Mouse (Mus musculus): ENCODE data around the gene Nkx1-1. TPM values are rescaled to one million over a fixed set of nuclear protein-coding genes. Genes with fewer than 3 reads are reported as not detected.
A peak's percentile ranks its signal among the peaks of the same experiment; 100 is the strongest.

The Nkx1-1 gene
- polyA plus RNA-seq, 1 experiment from 2014 or later, result 0.17 TPM

GRCm38 (mm10) chr5:33455737-33456136 lies 22.0 kb upstream of the Nkx1-1 start:
- Histone ChIP-seq H3K27ac (replicated peaks; ENCODE audit: low read depth, low read length) (no peak overlapping the region), H3K27me3 (ENCODE audit: control insufficient read depth, insufficient read depth, low read length) (no peaks in the 10 kb centered on the region), H3K4me1 (ENCODE audit: control insufficient read depth, insufficient read depth, low read length) (no peaks in the 10 kb centered on the region), H3K9me3 (replicated peaks; ENCODE audit: control insufficient read depth, low read length) (no peaks in the 10 kb centered on the region), H3K9ac (replicated peaks; ENCODE audit: low read length) (no peak overlapping the region), H3K36me3 (replicated peaks; ENCODE audit: control insufficient read depth, insufficient read depth, low read depth, low read length) (no peaks in the 10 kb centered on the region), H3K4me2 (ENCODE audit: low read depth, low read length) (no peak overlapping the region), H3K4me3 (ENCODE audit: low read depth, low read length) (no peak overlapping the region)
- no peak for DNase-seq (ENCODE audit: low spot score)
- no peak for ATAC-seq (replicated peaks; ENCODE audit: insufficient number of reproducible peaks, low FRiP score, low TSS enrichment, low read depth)
- 55% methylated on average over 8 of the region's 8 CpGs for WGBS

DNA sequence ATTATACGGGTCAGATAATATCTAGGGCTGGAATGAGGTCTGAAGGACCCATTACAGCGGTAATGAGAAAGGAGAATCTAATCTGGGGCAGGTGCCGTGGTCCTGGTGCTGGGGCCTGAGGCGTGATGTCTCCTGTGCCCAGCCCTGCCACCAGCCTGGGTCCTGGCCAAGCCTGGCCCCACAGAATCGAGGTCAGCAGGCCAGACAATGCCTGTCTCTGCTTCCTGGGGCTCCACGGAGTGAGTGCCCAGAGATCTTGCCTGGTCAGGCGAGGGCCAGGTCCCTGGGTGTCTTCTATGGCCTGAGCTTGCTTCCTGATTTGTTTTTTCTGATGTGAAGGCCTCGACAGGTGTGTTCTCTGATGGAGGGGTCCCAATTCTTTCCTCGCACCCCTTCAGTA lies 10.0 kb upstream of the Nkx1-1 start:
- Histone ChIP-seq H3K4me2 (ENCODE audit: low read depth, low read length) (no peak overlapping the region), H3K27ac (replicated peaks; ENCODE audit: low read depth, low read length) (no peak overlapping the region), H3K9me3 (replicated peaks; ENCODE audit: control insufficient read depth, low read length) (no peaks in the 10 kb centered on the region), H3K36me3 (replicated peaks; ENCODE audit: control insufficient read depth, insufficient read depth, low read depth, low read length) (no peaks in the 10 kb centered on the region), H3K27me3 (ENCODE audit: control insufficient read depth, insufficient read depth, low read length) (peaks cover 22% of the 10 kb centered on the region), H3K4me1 (ENCODE audit: control insufficient read depth, insufficient read depth, low read length) (peaks cover 4% of the 10 kb centered on the region), H3K9ac (replicated peaks; ENCODE audit: low read length) (no peak overlapping the region), H3K4me3 (ENCODE audit: low read depth, low read length) (no peak overlapping the region)
- ATAC-seq (replicated peaks; ENCODE audit: insufficient number of reproducible peaks, low FRiP score, low TSS enrichment, low read depth), result no peak
- whole genome bisulfite sequencing, result 48% methylated on average over 9 of the region's 9 CpGs
- no peak for DNase-seq (ENCODE audit: low spot score)

GRCm38 (mm10) chr5:33442927-33443710 lies 9.3 kb upstream of the Nkx1-1 start:
- Histone ChIP-seq H3K4me3 (ENCODE audit: low read depth, low read length) (peak overlapping the region; percentile 14; the same call in 1 of the 2 replicates), H3K36me3 (replicated peaks; ENCODE audit: control insufficient read depth, insufficient read depth, low read depth, low read length) (no peaks in the 10 kb centered on the region), H3K9me3 (replicated peaks; ENCODE audit: control insufficient read depth, low read length) (no peaks in the 10 kb centered on the region), H3K27ac (replicated peaks; ENCODE audit: low read depth, low read length) (no peak overlapping the region), H3K27me3 (ENCODE audit: control insufficient read depth, insufficient read depth, low read length) (peaks cover 22% of the 10 kb centered on the region), H3K4me2 (ENCODE audit: low read depth, low read length) (peak overlapping the region; percentile 50), H3K4me1 (ENCODE audit: control insufficient read depth, insufficient read depth, low read length) (peaks cover 4% of the 10 kb centered on the region), H3K9ac (replicated peaks; ENCODE audit: low read length) (no peak overlapping the region; the same call in none of the 2 replicates)
- DNase-seq (ENCODE audit: low spot score) (peak; percentile 71), ATAC-seq (replicated peaks; ENCODE audit: insufficient number of reproducible peaks, low FRiP score, low TSS enrichment, low read depth) (0 out of 2 replicates have a peak, but pooled peaks have one; percentile 16)
- WGBS, result 6% methylated on average over 56 of the region's 56 CpGs

DNA sequence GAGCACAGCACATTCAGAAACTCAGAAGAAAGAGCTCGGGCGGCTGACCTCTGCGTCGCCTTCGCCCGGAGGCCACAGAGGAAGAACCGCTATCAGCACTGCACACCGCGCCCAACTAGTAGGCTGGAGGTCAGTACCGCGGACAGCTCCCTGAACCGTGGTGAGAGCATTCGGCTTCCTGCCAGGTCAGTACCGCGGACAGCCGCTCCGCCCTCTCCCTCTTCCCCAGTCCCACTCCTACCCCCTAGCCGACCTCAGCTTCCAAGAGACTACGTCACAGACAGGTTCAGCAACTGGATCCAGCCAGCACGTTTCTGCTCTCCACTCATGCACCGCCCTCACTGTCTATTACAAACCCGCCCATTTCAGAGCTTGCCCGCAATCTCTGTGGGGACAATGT lies 4.4 kb upstream of the Nkx1-1 start:
- no peak overlapping the region for H3K4me3 ChIP-seq (ENCODE audit: low read depth, low read length)
- H3K27ac ChIP-seq (replicated peaks; ENCODE audit: low read depth, low read length), result no peak overlapping the region
- WGBS, result 3% methylated on average over 23 of the region's 23 CpGs
- no peak overlapping the region for H3K4me2 ChIP-seq (ENCODE audit: low read depth, low read length)
- H3K9me3 ChIP-seq (replicated peaks; ENCODE audit: control insufficient read depth, low read length), result no peaks in the 10 kb centered on the region
- H3K27me3 ChIP-seq (ENCODE audit: control insufficient read depth, insufficient read depth, low read length), result peaks cover 57% of the 10 kb centered on the region
- ATAC-seq (replicated peaks; ENCODE audit: insufficient number of reproducible peaks, low FRiP score, low TSS enrichment, low read depth) (peak; percentile 80), DNase-seq (ENCODE audit: low spot score) (peak; percentile 97)
- no peak overlapping the region for H3K9ac ChIP-seq (replicated peaks; ENCODE audit: low read length)
- no peaks in the 10 kb centered on the region for H3K36me3 ChIP-seq (replicated peaks; ENCODE audit: control insufficient read depth, insufficient read depth, low read depth, low read length)
- peaks cover 12% of the 10 kb centered on the region for H3K4me1 ChIP-seq (ENCODE audit: control insufficient read depth, insufficient read depth, low read length)

- H3K27me3 ChIP-seq (ENCODE audit: control insufficient read depth, insufficient read depth, low read length), result peaks cover 72% of the 10 kb centered on the region
- DNase-seq (ENCODE audit: low spot score) (no peak), ATAC-seq (replicated peaks; ENCODE audit: insufficient number of reproducible peaks, low FRiP score, low TSS enrichment, low read depth) (no peak)
- no peak overlapping the region for H3K4me3 ChIP-seq (ENCODE audit: low read depth, low read length)
- H3K36me3 ChIP-seq (replicated peaks; ENCODE audit: control insufficient read depth, insufficient read depth, low read depth, low read length), result no peaks in the 10 kb centered on the region
- no peak overlapping the region for H3K27ac ChIP-seq (replicated peaks; ENCODE audit: low read depth, low read length)
- no peak overlapping the region for H3K4me2 ChIP-seq (ENCODE audit: low read depth, low read length)
- H3K4me1 ChIP-seq (ENCODE audit: control insufficient read depth, insufficient read depth, low read length), result peaks cover 13% of the 10 kb centered on the region
- no peaks in the 10 kb centered on the region for H3K9me3 ChIP-seq (replicated peaks; ENCODE audit: control insufficient read depth, low read length)
- WGBS, result 2% methylated on average over 4 of the region's 4 CpGs
- no peak overlapping the region for H3K9ac ChIP-seq (replicated peaks; ENCODE audit: low read length)
Measured at GRCm38 (mm10) chr5:33435941-33436340, 2.2 kb upstream of the Nkx1-1 start.

GRCm38 (mm10) chr5:33435151-33435550 lies 1.4 kb upstream of the Nkx1-1 start:
- DNase-seq (ENCODE audit: low spot score) (no peak), ATAC-seq (replicated peaks; ENCODE audit: insufficient number of reproducible peaks, low FRiP score, low TSS enrichment, low read depth) (no peak)
- Histone ChIP-seq H3K4me3 (ENCODE audit: low read depth, low read length) (no peak overlapping the region), H3K4me2 (ENCODE audit: low read depth, low read length) (no peak overlapping the region), H3K9me3 (replicated peaks; ENCODE audit: control insufficient read depth, low read length) (no peaks in the 10 kb centered on the region), H3K9ac (replicated peaks; ENCODE audit: low read length) (no peak overlapping the region), H3K27me3 (ENCODE audit: control insufficient read depth, insufficient read depth, low read length) (peaks cover 80% of the 10 kb centered on the region), H3K4me1 (ENCODE audit: control insufficient read depth, insufficient read depth, low read length) (peaks cover 17% of the 10 kb centered on the region), H3K27ac (replicated peaks; ENCODE audit: low read depth, low read length) (no peak overlapping the region), H3K36me3 (replicated peaks; ENCODE audit: control insufficient read depth, insufficient read depth, low read depth, low read length) (no peaks in the 10 kb centered on the region)
- 2% methylated on average over 26 of the region's 26 CpGs for WGBS

GRCm38 (mm10) chr5:33434141-33434780 lies 485 bp upstream of the Nkx1-1 start:
- H3K4me3 ChIP-seq (ENCODE audit: low read depth, low read length), result peak overlapping the region; percentile 2
- H3K4me2 ChIP-seq (ENCODE audit: low read depth, low read length), result peak overlapping the region; percentile 21; the same call in 1 of the 2 replicates
- no peak overlapping the region for H3K27ac ChIP-seq (replicated peaks; ENCODE audit: low read depth, low read length)
- H3K9me3 ChIP-seq (replicated peaks; ENCODE audit: control insufficient read depth, low read length), result no peaks in the 10 kb centered on the region
- H3K4me1 ChIP-seq (ENCODE audit: control insufficient read depth, insufficient read depth, low read length), result peaks cover 17% of the 10 kb centered on the region
- WGBS, result under 1% methylated on average over 58 of the region's 60 CpGs
- H3K36me3 ChIP-seq (replicated peaks; ENCODE audit: control insufficient read depth, insufficient read depth, low read depth, low read length), result no peaks in the 10 kb centered on the region
- H3K9ac ChIP-seq (replicated peaks; ENCODE audit: low read length), result no peak overlapping the region
- peaks cover 88% of the 10 kb centered on the region for H3K27me3 ChIP-seq (ENCODE audit: control insufficient read depth, insufficient read depth, low read length)
- no peak for DNase-seq (ENCODE audit: low spot score)
- ATAC-seq (replicated peaks; ENCODE audit: insufficient number of reproducible peaks, low FRiP score, low TSS enrichment, low read depth), result no peak

All from embryonic facial prominence, embryonic 11.5 days (tissue).